Mouse (Mus musculus) neural tube, embryonic 14.5 days (tissue): ENCODE results near the gene Fam181a. TPM values are rescaled to one million over a fixed set of nuclear protein-coding genes. Genes with fewer than 3 reads are reported as not detected.

Source experiments
- ATAC-seq: fragments of 200-750 bp; cut with Nextera tagmentation; 2 replicates; pipeline ENCODE4 v1.8.0; 2017; ENCODE audit warnings: low read depth, mild to moderate bottlenecking, moderate TSS enrichment, moderate library complexity
- H3K27ac ChIP-seq: fragments of 300-500 bp; sonication (generic); 2 replicates; pipeline ENCODE4 v1.5.1; 2014; ENCODE audit warnings: low read depth, mild to moderate bottlenecking, control low read depth, low read length, moderate library complexity, mixed read lengths
- H3K27me3 ChIP-seq: fragments of 300-500 bp; sonication (generic); 2 replicates; pipeline ENCODE4 v1.6.1; 2014; ENCODE audit warnings: low read length; ENCODE audit not compliant: control insufficient read depth, insufficient read depth
- H3K36me3 ChIP-seq: fragments of 300-500 bp; sonication (generic); 2 replicates; pipeline ENCODE4 v1.6.1; 2014; ENCODE audit warnings: low read length, mixed read lengths; ENCODE audit not compliant: control insufficient read depth, insufficient read depth
- H3K4me1 ChIP-seq: fragments of 300-500 bp; sonication (generic); 2 replicates; pipeline ENCODE4 v1.6.1; 2014; ENCODE audit warnings: low read length; ENCODE audit not compliant: control insufficient read depth, insufficient read depth
- H3K4me2 ChIP-seq: fragments of 300-500 bp; sonication (generic); 2 replicates; pipeline ENCODE4 v1.6.1; 2014; ENCODE audit warnings: mild to moderate bottlenecking, low read depth, low read length, control low read depth
- H3K4me3 ChIP-seq: fragments of 300-500 bp; sonication (generic); 2 replicates; pipeline ENCODE4 v1.5.1; 2014; ENCODE audit warnings: low read depth, low read length, control low read depth, mixed read lengths
- H3K9ac ChIP-seq: fragments of 300-500 bp; sonication (generic); replicated peaks from 2 replicates; pipeline ENCODE4 v1.6.1; 2014; ENCODE audit warnings: low read depth, mild to moderate bottlenecking, control low read depth, low read length, mixed read lengths
- H3K9me3 ChIP-seq: fragments of 300-500 bp; sonication (generic); 2 replicates; pipeline ENCODE4 v1.6.1; 2016; ENCODE audit warnings: low read length; ENCODE audit not compliant: control insufficient read depth
- WGBS: fragments of 180-500 bp; shearing (Covaris S2); extraction: QIAGEN DNeasy Blood & Tissue Kit; methylation state at CpG from one replicate; pipeline ENCODE4 v1.1.7; 2014; 5-methylcytosine and 5-hydroxymethylcytosine counted together
- polyA plus RNA-seq: library from polyadenylated mRNA; unstranded; fragments of >200 nt; fragmentation: Nextera tagmentation; extraction: Ambion mirVana; gene quantifications from 2 replicates; pipeline ENCODE4 v1.2.1, GENCODE M21; 2014

The Fam181a gene
- polyA plus RNA-seq, 1 experiment from 2014 or later: 10.6 TPM

GRCm38 (mm10) chr12:103327107-103327506 lies 16.3 kb downstream of the Fam181a start:
- WGBS: 6% methylated on average over 7 of the region's 7 CpGs
- no peak for ATAC-seq
- Histone ChIP-seq H3K9me3 (no peaks in the 10 kb centered on the region), H3K4me2 (no peak overlapping the region), H3K4me1 (no peaks in the 10 kb centered on the region), H3K36me3 (no peaks in the 10 kb centered on the region), H3K9ac (no peak overlapping the region), H3K27ac (no peak overlapping the region), H3K4me3 (no peak overlapping the region), H3K27me3 (peaks cover 2% of the 10 kb centered on the region; the same call in 1 of the 2 replicates)

DNA sequence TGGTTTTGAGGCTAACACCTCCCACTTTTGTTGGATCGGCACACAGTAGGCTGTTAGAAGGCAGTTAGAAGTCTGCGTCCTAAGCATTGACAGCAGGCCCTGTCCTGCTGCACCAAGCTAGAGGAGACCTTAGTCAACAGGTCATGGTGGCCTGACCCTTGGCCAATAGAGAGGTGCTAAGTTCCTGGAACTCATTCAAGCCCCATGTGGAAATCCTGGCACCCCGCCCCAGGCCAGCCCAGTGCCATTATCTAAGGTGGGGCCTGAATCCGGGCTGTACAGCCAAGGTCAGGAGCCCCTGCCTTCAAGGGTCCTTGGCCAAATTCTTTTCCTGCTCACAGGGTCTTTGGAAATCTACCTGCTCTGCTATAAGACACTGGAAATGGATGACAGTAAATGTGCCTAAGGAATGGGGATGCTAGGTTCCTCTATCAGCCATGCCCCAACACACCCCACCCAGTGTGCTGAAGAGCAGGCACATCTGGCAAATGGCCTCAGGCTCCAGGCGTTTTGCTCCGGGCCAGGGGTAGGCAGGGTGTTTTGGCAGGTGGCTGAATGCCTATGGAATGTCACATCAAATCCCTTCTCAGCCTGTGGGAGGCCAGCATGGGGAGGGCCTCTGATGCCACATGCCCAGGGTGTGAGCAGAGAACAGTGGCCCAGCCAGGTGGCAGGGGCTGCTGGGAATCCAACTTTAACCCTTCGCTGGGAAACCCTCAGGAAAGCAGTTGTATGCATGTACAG lies 17.8 kb downstream of the Fam181a start:
- H3K4me2 ChIP-seq: no peak overlapping the region
- H3K4me3 ChIP-seq: no peak overlapping the region
- H3K27ac ChIP-seq: no peak overlapping the region
- H3K9me3 ChIP-seq: no peaks in the 10 kb centered on the region
- 72% methylated on average over 7 of the region's 7 CpGs for whole genome bisulfite sequencing
- H3K9ac ChIP-seq: no peak overlapping the region
- H3K36me3 ChIP-seq: no peaks in the 10 kb centered on the region
- no peaks in the 10 kb centered on the region for H3K4me1 ChIP-seq
- ATAC-seq: no peak
- H3K27me3 ChIP-seq: peaks cover 2% of the 10 kb centered on the region; the same call in 1 of the 2 replicates

GRCm38 (mm10) chr12:103331491-103331890 lies 20.7 kb downstream of the Fam181a start:
- Histone ChIP-seq H3K27me3 (no peaks in the 10 kb centered on the region; the same call in 1 of the 2 replicates), H3K9ac (no peak overlapping the region), H3K27ac (no peak overlapping the region), H3K4me1 (no peaks in the 10 kb centered on the region), H3K4me3 (no peak overlapping the region), H3K4me2 (no peak overlapping the region), H3K9me3 (no peaks in the 10 kb centered on the region), H3K36me3 (no peaks in the 10 kb centered on the region)
- 73% methylated on average over 4 of the region's 4 CpGs for WGBS
- ATAC-seq: no peak

DNA sequence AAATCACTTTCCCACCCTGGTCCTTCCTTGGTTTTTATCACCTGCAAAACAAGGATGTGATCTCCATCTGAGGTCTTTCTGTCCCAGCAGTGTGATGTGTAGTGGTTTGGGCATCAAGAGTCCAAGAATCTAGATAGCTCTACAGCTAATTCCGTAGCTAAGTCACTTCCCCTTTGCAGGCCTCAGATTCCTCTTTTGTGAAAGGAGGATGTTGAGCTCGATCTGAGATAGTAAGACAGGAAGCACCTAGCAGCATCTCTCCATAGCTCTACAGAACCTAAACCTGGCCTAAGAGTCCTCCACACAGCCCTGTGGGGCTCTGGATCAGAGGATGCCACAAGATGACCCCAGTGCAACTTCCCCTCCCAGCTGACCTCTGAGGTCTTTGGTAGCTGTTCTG lies 22.1 kb downstream of the Fam181a start:
- Histone ChIP-seq H3K27me3 (no peaks in the 10 kb centered on the region; the same call in 1 of the 2 replicates), H3K9ac (no peak overlapping the region), H3K4me1 (no peaks in the 10 kb centered on the region), H3K27ac (no peak overlapping the region), H3K4me2 (no peak overlapping the region), H3K4me3 (no peak overlapping the region), H3K9me3 (no peaks in the 10 kb centered on the region), H3K36me3 (no peaks in the 10 kb centered on the region)
- ATAC-seq: no peak
- 87% methylated on average over 2 of the region's 2 CpGs for WGBS

- Histone ChIP-seq H3K9me3 (no peaks in the 10 kb centered on the region), H3K4me2 (no peak overlapping the region), H3K27ac (no peak overlapping the region), H3K9ac (no peak overlapping the region), H3K4me3 (no peak overlapping the region), H3K4me1 (no peaks in the 10 kb centered on the region), H3K27me3 (no peaks in the 10 kb centered on the region; the same call in 1 of the 2 replicates), H3K36me3 (no peaks in the 10 kb centered on the region)
- no peak for ATAC-seq
- WGBS: 98% methylated on average over 15 of the region's 15 CpGs
Observed at GRCm38 (mm10) chr12:103333426-103333825, 22.7 kb downstream of the Fam181a start.

- Histone ChIP-seq H3K4me3 (no peak overlapping the region), H3K9me3 (no peaks in the 10 kb centered on the region), H3K36me3 (no peaks in the 10 kb centered on the region), H3K27me3 (no peaks in the 10 kb centered on the region), H3K4me2 (no peak overlapping the region), H3K9ac (no peak overlapping the region), H3K27ac (no peak overlapping the region), H3K4me1 (no peaks in the 10 kb centered on the region)
- 88% methylated on average over 3 of the region's 3 CpGs for WGBS
- ATAC-seq: no peak
Observed at GRCm38 (mm10) chr12:103336766-103337165, 26.0 kb downstream of the Fam181a start.

DNA sequence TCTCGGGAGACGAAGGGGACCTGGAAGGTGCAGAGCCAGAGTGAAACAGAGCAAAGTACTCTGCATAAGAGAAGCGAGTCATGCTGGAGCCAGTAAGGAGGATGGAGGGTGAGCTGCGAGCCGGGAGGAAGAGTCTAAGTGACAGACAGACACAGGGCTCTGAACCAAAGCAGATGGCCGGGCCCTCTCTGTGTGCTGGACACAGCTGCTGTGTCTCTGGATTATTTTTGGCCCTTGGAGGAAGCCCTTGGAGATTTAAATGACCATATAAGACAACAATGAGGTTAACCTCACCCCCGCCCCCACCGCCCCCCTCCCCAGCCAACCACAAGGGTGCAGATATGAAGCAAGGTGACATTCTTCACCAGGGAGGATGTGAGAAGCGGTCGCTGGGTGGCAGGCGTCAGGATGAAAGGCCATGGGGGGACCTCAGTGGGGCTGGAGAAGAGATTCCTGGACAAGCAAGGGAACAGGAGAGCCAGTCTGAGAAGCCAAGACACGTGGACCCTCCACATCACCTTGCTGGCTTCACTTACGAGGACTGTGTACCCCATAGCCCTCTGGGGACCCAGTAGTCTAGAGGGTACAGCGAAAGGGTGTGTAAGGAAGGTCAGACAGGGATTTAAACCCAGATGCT lies 27.5 kb downstream of the Fam181a start:
- no peak for ATAC-seq
- Histone ChIP-seq H3K4me2 (no peak overlapping the region), H3K4me3 (no peak overlapping the region), H3K27me3 (no peaks in the 10 kb centered on the region), H3K9me3 (no peaks in the 10 kb centered on the region), H3K27ac (no peak overlapping the region), H3K4me1 (no peaks in the 10 kb centered on the region), H3K9ac (no peak overlapping the region), H3K36me3 (no peaks in the 10 kb centered on the region)
- 75% methylated on average over 14 of the region's 14 CpGs for WGBS

GRCm38 (mm10) chr12:103341212-103341611 lies 30.4 kb downstream of the Fam181a start:
- no peaks in the 10 kb centered on the region for H3K27me3 ChIP-seq
- H3K4me3 ChIP-seq: no peak overlapping the region
- no peak overlapping the region for H3K27ac ChIP-seq
- no peak overlapping the region for H3K9ac ChIP-seq
- no peaks in the 10 kb centered on the region for H3K9me3 ChIP-seq
- H3K36me3 ChIP-seq: no peaks in the 10 kb centered on the region
- no peak for ATAC-seq
- WGBS: 98% methylated on average over 5 of the region's 5 CpGs
- no peak overlapping the region for H3K4me2 ChIP-seq
- no peaks in the 10 kb centered on the region for H3K4me1 ChIP-seq

- Histone ChIP-seq H3K27me3 (no peaks in the 10 kb centered on the region), H3K4me1 (no peaks in the 10 kb centered on the region), H3K4me2 (no peak overlapping the region), H3K4me3 (no peak overlapping the region), H3K9me3 (no peaks in the 10 kb centered on the region), H3K27ac (no peak overlapping the region), H3K9ac (no peak overlapping the region), H3K36me3 (no peaks in the 10 kb centered on the region)
- ATAC-seq: no peak
- WGBS: 85% methylated on average over 8 of the region's 8 CpGs
Observed at GRCm38 (mm10) chr12:103343456-103343855, 32.7 kb downstream of the Fam181a start.
